Mouse (Mus musculus) testis, adult 2 months (tissue): ENCODE measurements around the gene Irak1bp1. TPM values are rescaled to one million over a fixed set of nuclear protein-coding genes. Genes with fewer than 3 reads are reported as not detected.

ENCODE experiments used
- H3K27ac ChIP-seq: fragments of 200-500 bp; 2 replicates; pipeline ENCODE4 v1.5.1; 2012; ENCODE audit warnings: low read depth, low read length; ENCODE audit not compliant: control insufficient read depth, insufficient read depth
- H3K27me3 ChIP-seq: fragments of 200-500 bp; 2 replicates; pipeline ENCODE4 v1.6.1; 2012; ENCODE audit warnings: mild to moderate bottlenecking, low read length, moderate library complexity; ENCODE audit not compliant: control insufficient read depth, insufficient read depth
- H3K36me3 ChIP-seq: fragments of 200-500 bp; 2 replicates; pipeline ENCODE4 v1.6.1; 2012; ENCODE audit warnings: mild to moderate bottlenecking, low read length; ENCODE audit not compliant: control insufficient read depth, insufficient read depth
- H3K4me1 ChIP-seq: fragments of 200-500 bp; 2 replicates; pipeline ENCODE4 v1.6.1; 2012; ENCODE audit warnings: low read length; ENCODE audit not compliant: control insufficient read depth, insufficient read depth
- H3K4me3 ChIP-seq: fragments of 200-500 bp; 2 replicates; pipeline ENCODE4 v1.5.1; 2012; ENCODE audit warnings: low read depth, mild to moderate bottlenecking, low read length, moderate library complexity, mixed read lengths; ENCODE audit not compliant: control insufficient read depth
- CTCF ChIP-seq: fragments of 200-500 bp; IDR thresholded peaks from 2 replicates; pipeline ENCODE4 v1.5.1; 2012; ENCODE audit warnings: low read depth, mild to moderate bottlenecking, inconsistent platforms, low read length, moderate library complexity; ENCODE audit not compliant: control insufficient read depth, insufficient read depth, insufficient replicate concordance
- POLR2A ChIP-seq: fragments of 200-500 bp; IDR thresholded peaks from 2 replicates; pipeline ENCODE4 v1.6.1; 2012; ENCODE audit warnings: low read depth, mild to moderate bottlenecking, inconsistent platforms, low read length, moderate library complexity; ENCODE audit not compliant: control insufficient read depth
- polyA plus RNA-seq: library from polyadenylated mRNA; depleted of rRNA; stranded (reverse); fragments of >200 nt; gene quantifications from 2 replicates; pipeline ENCODE4 v1.2.3, GENCODE M21; 2012

Gene Irak1bp1
- polyA plus RNA-seq, 1 experiment: 28.3 TPM

DNA sequence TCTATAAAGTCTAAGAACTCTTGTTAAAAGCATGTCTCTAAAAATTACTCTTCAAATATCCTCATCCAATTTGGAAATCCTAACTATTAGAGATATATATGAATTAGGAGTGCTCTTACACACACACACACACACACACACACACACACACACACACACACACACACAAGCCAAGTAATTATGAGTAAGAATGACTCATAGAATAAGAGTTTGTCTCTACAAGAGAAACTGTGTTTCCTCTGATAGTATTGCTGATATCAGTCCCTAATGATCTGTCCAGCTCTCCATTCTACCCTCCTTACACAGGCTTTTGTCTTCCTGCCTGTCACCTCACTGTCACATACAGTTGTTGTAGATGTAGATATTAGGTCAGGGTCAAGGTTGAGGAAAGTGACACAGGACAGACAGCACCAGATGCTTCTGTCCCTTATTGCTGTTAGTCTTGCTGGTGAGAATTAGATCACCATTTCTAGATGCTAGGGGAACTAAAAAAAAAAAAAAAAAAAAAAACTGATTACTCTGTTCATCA lies 14.0 kb upstream of the Irak1bp1 start:
- TF ChIP-seq CTCF: no peak
- no peak for TF ChIP-seq POLR2A
- H3K36me3 ChIP-seq: no peaks in the 10 kb centered on the region
- H3K4me3 ChIP-seq: no peak overlapping the region
- no peak overlapping the region for H3K27ac ChIP-seq
- no peaks in the 10 kb centered on the region for H3K27me3 ChIP-seq
- no peaks in the 10 kb centered on the region for H3K4me1 ChIP-seq

DNA sequence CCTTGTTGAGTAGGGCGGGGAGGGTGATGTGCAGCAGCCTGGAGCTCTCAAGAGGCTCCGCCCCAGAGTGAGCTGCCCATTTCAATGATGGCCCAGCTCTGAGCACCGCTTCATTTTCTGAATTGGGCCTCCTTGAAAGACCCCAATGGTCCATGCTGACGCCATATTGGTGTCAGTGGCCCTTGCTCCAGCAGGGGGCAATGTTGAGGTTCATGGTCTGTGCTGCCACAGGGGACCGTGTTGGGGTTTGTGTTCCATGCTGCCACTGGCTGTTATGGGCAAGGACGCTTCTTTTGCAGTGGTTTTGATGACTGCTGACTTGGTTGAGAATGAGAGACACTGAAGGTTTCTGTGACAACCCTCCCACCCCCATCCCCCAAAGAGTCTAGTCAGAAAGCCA lies 2.9 kb upstream of the Irak1bp1 start:
- no peaks in the 10 kb centered on the region for H3K27me3 ChIP-seq
- no peak overlapping the region for H3K27ac ChIP-seq
- no peak overlapping the region for H3K4me3 ChIP-seq
- H3K4me1 ChIP-seq: peaks cover 3% of the 10 kb centered on the region
- TF ChIP-seq POLR2A (no peak), CTCF (peak; percentile 29; the same call in 1 of the 2 replicates)
- H3K36me3 ChIP-seq: no peaks in the 10 kb centered on the region

- peak overlapping the region; percentile 86 for H3K27ac ChIP-seq
- TF ChIP-seq CTCF (no peak), POLR2A (peak; percentile 77)
Observed at GRCm38 (mm10) chr9:82829693-82830430, 522 bp downstream of the Irak1bp1 start.

GRCm38 (mm10) chr9:82831891-82832290 lies 2.6 kb downstream of the Irak1bp1 start:
- TF ChIP-seq CTCF (no peak), POLR2A (no peak)
- no peak overlapping the region for H3K27ac ChIP-seq
- peaks cover 3% of the 10 kb centered on the region for H3K4me1 ChIP-seq
- H3K36me3 ChIP-seq: no peaks in the 10 kb centered on the region
- no peaks in the 10 kb centered on the region for H3K27me3 ChIP-seq
- no peak overlapping the region; the same call in 1 of the 2 replicates for H3K4me3 ChIP-seq

More at GRCm38 (mm10) chr9:82829693-82830430, 522 bp downstream of the Irak1bp1 start:
- Histone ChIP-seq H3K36me3 (no peaks in the 10 kb centered on the region), H3K27me3 (no peaks in the 10 kb centered on the region), H3K4me3 (peak overlapping the region; percentile 94), H3K4me1 (peaks cover 3% of the 10 kb centered on the region)

GRCm38 (mm10) chr9:82835921-82836320 lies 6.6 kb downstream of the Irak1bp1 start:
- H3K27ac ChIP-seq: no peak overlapping the region
- no peaks in the 10 kb centered on the region for H3K27me3 ChIP-seq
- H3K36me3 ChIP-seq: no peaks in the 10 kb centered on the region
- TF ChIP-seq POLR2A (no peak), CTCF (no peak)
- no peaks in the 10 kb centered on the region for H3K4me1 ChIP-seq
- no peak overlapping the region for H3K4me3 ChIP-seq

GRCm38 (mm10) chr9:82842671-82843070 lies 13.3 kb downstream of the Irak1bp1 start:
- no peak overlapping the region for H3K4me3 ChIP-seq
- no peak for TF ChIP-seq POLR2A
- TF ChIP-seq CTCF: no peak
- H3K27ac ChIP-seq: no peak overlapping the region
- no peaks in the 10 kb centered on the region for H3K27me3 ChIP-seq
- no peaks in the 10 kb centered on the region for H3K4me1 ChIP-seq
- no peaks in the 10 kb centered on the region for H3K36me3 ChIP-seq

DNA sequence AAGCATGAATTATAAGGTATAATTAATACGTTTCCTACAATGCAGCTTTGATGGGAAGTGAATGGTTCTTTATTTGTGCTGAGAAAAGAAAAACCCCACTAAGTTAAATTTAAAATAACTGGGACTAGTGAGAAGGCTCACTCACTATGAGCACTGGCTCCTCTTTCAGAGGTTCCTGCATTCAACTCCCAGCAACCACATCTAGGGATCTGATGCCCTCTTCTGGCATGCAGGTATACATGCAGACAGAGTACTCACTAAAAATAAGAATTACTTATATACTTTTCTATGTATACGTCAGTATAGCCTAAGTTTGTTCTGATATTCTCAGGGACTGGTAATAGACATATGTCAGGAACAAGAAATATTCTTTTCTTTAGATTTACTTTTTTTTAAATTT lies 24.7 kb downstream of the Irak1bp1 start:
- H3K36me3 ChIP-seq: no peaks in the 10 kb centered on the region
- no peaks in the 10 kb centered on the region; the same call in 1 of the 2 replicates for H3K4me1 ChIP-seq
- TF ChIP-seq POLR2A: no peak
- TF ChIP-seq CTCF: no peak
- no peaks in the 10 kb centered on the region for H3K27me3 ChIP-seq
- H3K4me3 ChIP-seq: no peak overlapping the region
- no peak overlapping the region for H3K27ac ChIP-seq

GRCm38 (mm10) chr9:82854973-82855614 lies 25.8 kb downstream of the Irak1bp1 start:
- no peaks in the 10 kb centered on the region for H3K36me3 ChIP-seq
- no peak for TF ChIP-seq POLR2A
- TF ChIP-seq CTCF: no peak
- no peaks in the 10 kb centered on the region; the same call in 1 of the 2 replicates for H3K4me1 ChIP-seq
- H3K27me3 ChIP-seq: no peaks in the 10 kb centered on the region
- H3K27ac ChIP-seq: no peak overlapping the region
- H3K4me3 ChIP-seq: no peak overlapping the region
